Mouse (Mus musculus) erythroblast, embryonic 14.5 days (primary cell): Measurements from ENCODE around the gene Rbm48. TPM values are rescaled to one million over a fixed set of nuclear protein-coding genes. Genes with fewer than 3 reads are reported as not detected.

Source experiments
- H3K27me3 ChIP-seq: 2 replicates; pipeline ENCODE4 v1.6.1; 2012; ENCODE audit warnings: inconsistent platforms; ENCODE audit not compliant: control insufficient read depth
- H3K36me3 ChIP-seq: 2 replicates; pipeline ENCODE4 v1.6.1; 2012; ENCODE audit warnings: mild to moderate bottlenecking, inconsistent platforms; ENCODE audit not compliant: control insufficient read depth
- H3K4me1 ChIP-seq: 2 replicates; pipeline ENCODE4 v1.6.1; 2012; ENCODE audit warnings: inconsistent platforms; ENCODE audit not compliant: control insufficient read depth
- H3K4me3 ChIP-seq: replicated peaks from 2 replicates; pipeline ENCODE3; 2012; ENCODE audit warnings: moderate library complexity, mild to moderate bottlenecking, inconsistent platforms
- H3K9me3 ChIP-seq: 2 replicates; pipeline ENCODE4 v1.6.1; 2012; ENCODE audit warnings: low read length, inconsistent platforms, mixed read lengths; ENCODE audit not compliant: control insufficient read depth
- GATA1 ChIP-seq: IDR thresholded peaks from 2 replicates; pipeline ENCODE4 v1.6.1; 2012; ENCODE audit warnings: low read length, inconsistent platforms, mixed read lengths
- TAL1 ChIP-seq: IDR thresholded peaks from 3 replicates; pipeline ENCODE4 v1.6.1; 2012; ENCODE audit warnings: low read length, inconsistent platforms, mixed read lengths
- polyA plus RNA-seq: library from polyadenylated mRNA; stranded (reverse); fragments of >175 nt; gene quantifications from 2 replicates; pipeline ENCODE4 v1.2.3, GENCODE M21; 2012

The Rbm48 gene
- polyA plus RNA-seq, result 0.25 and 0.75 TPM in 2 replicates

DNA sequence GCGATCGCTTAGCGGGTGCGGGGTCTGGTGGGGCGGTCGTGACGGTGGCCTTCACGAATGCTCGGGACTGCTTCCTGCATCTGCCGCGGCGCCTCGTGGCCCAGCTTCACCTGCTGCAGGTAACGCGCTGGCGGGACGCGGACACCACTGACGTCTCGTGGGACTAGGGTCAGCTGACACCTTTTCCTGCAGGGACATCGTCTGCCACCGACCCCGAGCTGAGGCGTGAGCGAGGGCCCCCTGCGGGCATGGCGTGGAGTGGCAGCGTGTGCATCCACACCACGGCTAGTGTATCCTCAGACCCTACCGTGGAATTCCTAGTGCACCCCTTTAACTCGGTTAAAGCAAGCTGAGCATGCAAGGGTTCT is at the start of gene Rbm48:
Gene Rbm48 (minus strand): TSS at position 187 of the 368 bp plus-strand sequence.
- peaks cover 29% of the 10 kb centered on the region for H3K4me1 ChIP-seq
- peak within 1 kb of the TSS; percentile 79 for H3K4me3 ChIP-seq
- H3K27me3 ChIP-seq, result no peaks in the 10 kb centered on the region
- TF ChIP-seq GATA1, result no peak
- no peak for TF ChIP-seq TAL1
- peaks cover 23% of the 10 kb centered on the region for H3K36me3 ChIP-seq
- no peaks in the 10 kb centered on the region for H3K9me3 ChIP-seq

DNA sequence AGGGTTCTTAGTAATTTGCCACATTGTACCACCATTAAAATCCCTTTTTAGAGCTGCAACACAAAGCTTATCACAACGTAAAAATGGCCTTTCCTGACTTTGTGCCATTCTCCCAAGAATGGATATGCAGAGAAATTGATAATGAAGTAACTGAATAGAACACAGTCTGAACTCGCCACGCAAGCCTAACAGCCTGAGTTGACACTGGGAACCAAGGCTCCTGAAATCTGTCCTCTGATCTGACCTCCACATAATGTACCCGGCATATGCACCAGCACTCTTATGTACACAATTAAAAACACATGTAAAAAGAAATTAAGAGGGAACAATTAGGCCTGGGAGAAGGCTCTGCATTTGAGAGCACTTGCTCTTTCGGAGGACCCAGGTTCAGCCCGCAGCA is 48.9 kb upstream of the Rbm48 start:
- Histone ChIP-seq H3K27me3 (no peaks in the 10 kb centered on the region), H3K4me1 (peaks cover 29% of the 10 kb centered on the region), H3K4me3 (peak overlapping the region; percentile 10), H3K9me3 (no peaks in the 10 kb centered on the region), H3K36me3 (peaks cover 52% of the 10 kb centered on the region)
- TF ChIP-seq TAL1, result no peak
- no peak for TF ChIP-seq GATA1

DNA sequence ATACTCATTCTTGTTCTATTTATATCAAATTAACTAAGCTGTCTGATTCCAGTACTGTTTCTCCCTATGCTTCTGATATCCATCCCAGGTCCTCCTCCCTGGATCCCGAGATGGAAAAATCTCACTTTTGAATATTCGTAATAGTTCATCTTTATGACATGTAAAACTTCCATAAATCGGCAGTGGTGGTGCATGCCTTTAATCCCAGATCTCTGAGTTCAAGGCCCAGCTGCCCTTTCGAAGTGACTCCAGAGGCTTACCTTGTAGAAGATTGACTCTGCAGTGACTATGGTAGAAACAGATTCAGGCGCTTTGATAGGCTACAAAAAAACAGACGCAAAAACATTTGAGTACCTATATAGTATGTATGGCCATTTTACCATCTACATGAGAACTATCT is 48.2 kb upstream of the Rbm48 start:
- no peaks in the 10 kb centered on the region for H3K9me3 ChIP-seq
- peaks cover 57% of the 10 kb centered on the region for H3K36me3 ChIP-seq
- peaks cover 29% of the 10 kb centered on the region for H3K4me1 ChIP-seq
- no peaks in the 10 kb centered on the region for H3K27me3 ChIP-seq
- H3K4me3 ChIP-seq, result no peak overlapping the region
- TF ChIP-seq TAL1 (no peak), GATA1 (no peak)

DNA sequence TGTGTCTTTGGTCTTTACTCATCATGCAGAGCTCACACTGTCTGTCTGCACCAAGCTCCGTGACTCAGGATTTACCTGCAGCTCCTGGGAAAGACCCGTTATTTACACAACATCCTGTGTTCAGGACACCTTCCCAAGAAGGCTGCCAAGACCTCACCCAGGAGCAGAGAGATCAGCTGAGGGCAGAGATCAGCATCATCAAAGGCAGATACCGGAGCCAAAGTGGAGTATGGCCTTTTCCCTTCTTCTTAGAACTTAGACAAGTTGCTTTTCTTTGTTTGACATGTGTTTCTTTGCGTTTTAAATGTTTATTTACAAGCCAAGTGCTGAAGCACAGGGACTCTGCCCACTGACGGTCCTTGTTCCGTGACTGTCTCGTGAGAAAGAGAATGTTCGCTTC is 38.9 kb upstream of the Rbm48 start:
- Histone ChIP-seq H3K36me3 (peaks cover 28% of the 10 kb centered on the region), H3K27me3 (no peaks in the 10 kb centered on the region), H3K4me3 (no peak overlapping the region), H3K9me3 (no peaks in the 10 kb centered on the region), H3K4me1 (peaks cover 6% of the 10 kb centered on the region; the same call in 1 of the 2 replicates)
- TF ChIP-seq GATA1 (no peak), TAL1 (no peak)

DNA sequence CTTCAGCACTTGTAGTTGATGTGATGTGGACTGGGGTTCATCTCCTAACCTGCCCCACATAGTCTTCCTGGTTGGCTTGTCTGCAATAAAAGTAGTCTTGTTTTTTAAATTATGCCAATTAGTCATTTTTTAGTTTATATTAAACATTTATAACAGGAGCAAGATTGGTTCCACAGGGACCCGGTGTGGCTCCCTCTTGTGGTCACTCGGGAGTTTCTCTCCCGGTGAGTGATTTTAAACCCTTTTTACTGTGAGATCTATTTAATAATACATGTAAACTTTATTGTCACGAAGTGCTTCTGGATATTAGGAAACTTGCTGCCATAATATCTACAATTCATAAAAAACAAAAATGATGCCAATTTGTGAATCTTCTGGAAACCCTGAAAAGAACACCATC is 37.6 kb upstream of the Rbm48 start:
- H3K27me3 ChIP-seq, result no peaks in the 10 kb centered on the region
- peaks cover 24% of the 10 kb centered on the region for H3K36me3 ChIP-seq
- H3K4me3 ChIP-seq, result no peak overlapping the region
- TF ChIP-seq GATA1 (no peak), TAL1 (no peak)
- no peaks in the 10 kb centered on the region for H3K9me3 ChIP-seq
- H3K4me1 ChIP-seq, result peaks cover 6% of the 10 kb centered on the region; the same call in 1 of the 2 replicates

DNA sequence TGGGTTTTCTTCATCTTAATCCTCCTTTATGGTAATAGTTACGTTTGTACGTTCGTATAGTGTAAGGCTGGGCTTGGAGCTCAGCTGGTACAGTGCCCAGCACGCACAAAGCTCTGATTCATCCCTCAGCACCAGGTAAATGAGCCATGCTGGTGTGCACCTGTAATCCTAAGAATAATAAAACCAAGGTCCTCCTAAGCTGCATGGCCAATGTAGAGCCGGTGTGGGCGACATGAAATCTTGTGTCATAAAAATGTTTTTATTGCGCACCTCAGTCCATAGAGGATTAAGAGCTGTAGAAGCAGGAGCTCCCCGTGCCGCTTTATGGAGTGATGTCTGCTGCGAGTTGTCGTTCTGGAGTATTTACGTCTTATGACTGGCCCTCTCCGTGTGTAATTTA is 36.9 kb upstream of the Rbm48 start:
- Histone ChIP-seq H3K4me1 (peaks cover 6% of the 10 kb centered on the region; the same call in 1 of the 2 replicates), H3K4me3 (no peak overlapping the region), H3K36me3 (peaks cover 24% of the 10 kb centered on the region), H3K27me3 (no peaks in the 10 kb centered on the region), H3K9me3 (no peaks in the 10 kb centered on the region)
- TF ChIP-seq TAL1 (no peak), GATA1 (no peak)

DNA sequence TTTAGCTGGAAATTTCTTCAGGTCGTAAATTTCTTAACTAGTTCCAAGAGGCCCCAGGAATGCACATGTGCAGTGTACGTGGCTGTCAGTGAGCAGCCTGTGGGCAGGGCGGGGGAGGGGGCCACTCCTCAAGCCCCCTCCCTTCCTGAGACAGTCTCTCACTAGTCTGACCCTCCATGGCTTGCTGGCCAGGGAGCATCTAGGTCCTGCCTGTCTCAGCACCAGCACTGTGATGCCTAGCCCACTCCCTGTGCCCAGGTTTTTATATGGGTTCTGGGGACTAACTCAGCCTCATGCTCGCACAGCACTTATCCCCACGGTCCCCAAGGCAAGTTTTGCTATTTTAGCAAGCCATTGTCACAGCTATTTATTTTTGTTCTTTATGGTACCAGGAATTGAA is 35.9 kb upstream of the Rbm48 start:
- no peaks in the 10 kb centered on the region for H3K27me3 ChIP-seq
- TF ChIP-seq GATA1 (no peak), TAL1 (no peak)
- peaks cover 6% of the 10 kb centered on the region; the same call in 1 of the 2 replicates for H3K4me1 ChIP-seq
- no peak overlapping the region for H3K4me3 ChIP-seq
- H3K9me3 ChIP-seq, result no peaks in the 10 kb centered on the region
- H3K36me3 ChIP-seq, result peaks cover 22% of the 10 kb centered on the region

DNA sequence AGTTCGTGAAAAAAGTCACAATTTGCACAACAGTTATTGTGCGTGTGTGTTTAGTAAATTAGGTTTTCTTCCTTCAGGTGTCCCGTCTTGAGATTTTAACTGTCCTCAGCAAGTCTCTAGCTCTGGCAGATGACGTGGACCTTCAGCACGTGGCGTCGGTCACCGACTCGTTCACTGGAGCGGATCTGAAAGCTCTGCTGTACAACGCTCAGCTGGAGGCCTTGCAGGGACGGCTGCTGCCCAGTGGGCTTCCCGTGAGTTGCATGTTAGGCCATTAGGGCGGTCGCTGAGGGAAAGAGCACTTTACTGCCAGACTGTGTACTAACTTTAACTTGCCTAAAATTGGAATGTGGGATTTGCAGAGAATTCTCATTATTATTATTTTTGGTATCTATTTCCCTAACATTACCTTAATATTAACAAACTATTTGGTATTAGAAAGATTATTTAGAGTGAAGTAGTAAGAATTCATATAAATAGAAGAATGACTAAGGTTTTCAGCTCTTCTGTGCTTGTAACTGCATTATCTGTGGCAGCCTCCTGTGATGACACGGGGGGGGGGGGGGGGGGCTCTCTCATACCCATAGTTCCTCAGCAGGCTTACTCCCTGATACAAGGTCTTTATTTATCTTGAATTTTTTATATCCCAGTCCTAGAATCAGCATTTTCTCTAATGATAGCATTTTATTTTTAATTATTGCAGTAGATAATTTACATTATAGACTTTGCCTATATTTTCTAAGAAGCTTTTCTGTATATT is 35.3 kb upstream of the Rbm48 start:
- Histone ChIP-seq H3K9me3 (no peaks in the 10 kb centered on the region), H3K4me3 (no peak overlapping the region), H3K4me1 (peaks cover 6% of the 10 kb centered on the region; the same call in 1 of the 2 replicates), H3K27me3 (no peaks in the 10 kb centered on the region), H3K36me3 (peaks cover 26% of the 10 kb centered on the region)
- TF ChIP-seq TAL1 (no peak), GATA1 (no peak)

DNA sequence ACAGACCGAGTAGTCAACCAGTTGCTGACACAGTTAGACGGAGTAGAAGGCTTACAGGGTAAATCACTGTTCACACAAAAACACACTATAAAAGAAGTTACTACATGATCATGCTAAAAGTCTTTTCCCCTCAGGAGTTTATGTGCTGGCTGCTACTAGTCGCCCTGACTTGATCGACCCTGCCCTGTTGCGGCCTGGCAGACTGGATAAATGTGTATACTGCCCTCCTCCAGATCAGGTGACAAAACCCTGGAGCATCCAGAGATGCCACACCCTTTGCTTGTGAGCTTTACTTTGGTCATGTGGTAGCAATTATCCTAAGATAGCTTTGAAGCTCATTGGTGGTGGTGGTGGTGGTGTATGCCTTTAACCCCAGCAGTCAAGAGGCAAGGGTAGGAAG is 33.7 kb upstream of the Rbm48 start:
- peaks cover 22% of the 10 kb centered on the region for H3K36me3 ChIP-seq
- TF ChIP-seq GATA1 (no peak), TAL1 (no peak)
- H3K4me1 ChIP-seq, result peaks cover 6% of the 10 kb centered on the region; the same call in 1 of the 2 replicates
- H3K4me3 ChIP-seq, result no peak overlapping the region
- no peaks in the 10 kb centered on the region for H3K9me3 ChIP-seq
- no peaks in the 10 kb centered on the region for H3K27me3 ChIP-seq
